Mouse (Mus musculus) kidney, embryonic 15.5 days (tissue): Measurements from ENCODE around the gene Sfrp4. TPM values are rescaled to one million over a fixed set of nuclear protein-coding genes. Genes with fewer than 3 reads are reported as not detected.

Experiments
- ATAC-seq: fragments of 200-750 bp; cut with Nextera tagmentation; replicated peaks from 2 replicates; pipeline ENCODE4 v1.8.0; 2017; ENCODE audit warnings: moderate TSS enrichment; ENCODE audit not compliant: low FRiP score
- H3K27ac ChIP-seq: fragments of 300-500 bp; sonication (generic); 2 replicates; pipeline ENCODE4 v1.5.1; 2015; ENCODE audit warnings: mild to moderate bottlenecking, inconsistent platforms
- H3K27me3 ChIP-seq: fragments of 300-500 bp; sonication (generic); 2 replicates; pipeline ENCODE4 v1.6.1; 2015; ENCODE audit warnings: inconsistent platforms
- H3K36me3 ChIP-seq: fragments of 300-500 bp; sonication (generic); 2 replicates; pipeline ENCODE4 v1.6.1; 2015; ENCODE audit warnings: inconsistent platforms
- H3K4me1 ChIP-seq: fragments of 300-500 bp; sonication (generic); 2 replicates; pipeline ENCODE4 v1.6.1; 2015; ENCODE audit warnings: inconsistent platforms
- H3K4me2 ChIP-seq: fragments of 300-500 bp; sonication (generic); 2 replicates; pipeline ENCODE4 v1.6.1; 2015; ENCODE audit warnings: moderate library complexity, mild to moderate bottlenecking, inconsistent platforms
- H3K4me3 ChIP-seq: fragments of 300-500 bp; sonication (generic); replicated peaks from 2 replicates; pipeline ENCODE4 v1.5.1; 2015; ENCODE audit warnings: mild to moderate bottlenecking, inconsistent platforms
- H3K9ac ChIP-seq: fragments of 300-500 bp; sonication (generic); 2 replicates; pipeline ENCODE4 v1.6.1; 2015; ENCODE audit warnings: mild to moderate bottlenecking, inconsistent platforms
- H3K9me3 ChIP-seq: fragments of 300-500 bp; sonication (generic); replicated peaks from 2 replicates; pipeline ENCODE4 v1.6.1; 2016; ENCODE audit warnings: inconsistent platforms
- WGBS: fragments of 180-500 bp; shearing (Covaris S2); methylation state at CpG from one replicate; pipeline ENCODE4 v1.1.7; 2015; ENCODE audit warnings: mixed read lengths; 5-methylcytosine and 5-hydroxymethylcytosine counted together
- polyA plus RNA-seq: library from polyadenylated mRNA; unstranded; fragments of >200 nt; fragmentation: Nextera tagmentation; extraction: Ambion mirVana; gene quantifications from 2 replicates; pipeline ENCODE4 v1.2.1, GENCODE M21; 2015

Sfrp4 gene
- polyA plus RNA-seq, 1 experiment from 2014 or later = 6.4 TPM

DNA sequence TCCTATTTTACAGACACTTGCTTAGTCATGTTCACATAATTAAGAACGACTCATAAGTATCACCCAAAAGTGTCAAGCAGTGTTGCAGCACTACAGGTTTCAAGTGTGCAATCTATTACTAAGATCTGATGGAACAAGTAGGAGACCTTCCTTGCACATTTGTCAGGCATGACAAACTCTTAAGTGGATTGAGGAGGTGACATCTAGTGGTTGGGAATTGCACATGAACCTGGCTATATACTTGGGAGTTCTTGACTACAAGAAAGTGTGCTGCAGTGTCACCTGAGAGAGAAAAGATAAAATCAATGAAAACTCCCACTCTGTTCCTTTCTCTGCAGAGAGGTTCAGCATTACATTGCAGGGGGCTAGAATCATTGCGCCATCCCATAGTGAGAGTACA, 21.3 kb downstream of the Sfrp4 start:
- Histone ChIP-seq H3K9ac (no peak overlapping the region), H3K4me1 (no peaks in the 10 kb centered on the region), H3K9me3 (no peaks in the 10 kb centered on the region), H3K4me3 (no peak overlapping the region), H3K36me3 (no peaks in the 10 kb centered on the region), H3K27ac (no peak overlapping the region), H3K4me2 (no peak overlapping the region), H3K27me3 (no peaks in the 10 kb centered on the region)
- ATAC-seq = no peak
- WGBS = 87% methylated on average over 2 of the region's 2 CpGs

DNA sequence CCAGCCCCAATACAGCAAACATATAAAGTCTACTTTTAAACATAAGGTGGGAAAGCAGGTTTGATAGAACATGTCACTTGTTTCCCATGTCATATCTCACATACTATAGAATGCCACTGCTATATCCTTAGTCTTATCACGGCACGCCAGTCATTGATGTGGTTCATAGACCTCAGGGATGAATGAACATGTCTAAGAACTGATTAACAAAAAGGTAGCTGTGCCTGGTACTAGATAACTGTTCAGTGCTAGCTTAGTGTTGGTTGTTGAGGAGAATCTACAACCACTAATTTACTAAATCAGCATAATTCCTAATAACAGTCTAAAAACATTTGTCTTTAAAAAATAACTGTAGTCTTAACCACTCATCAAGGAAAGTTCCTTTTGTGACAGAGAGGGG, 26.9 kb downstream of the Sfrp4 start:
- Histone ChIP-seq H3K4me3 (no peak overlapping the region), H3K36me3 (no peaks in the 10 kb centered on the region), H3K4me2 (no peak overlapping the region), H3K9ac (no peak overlapping the region), H3K4me1 (no peaks in the 10 kb centered on the region), H3K9me3 (no peaks in the 10 kb centered on the region), H3K27ac (no peak overlapping the region), H3K27me3 (no peaks in the 10 kb centered on the region)
- no peak for ATAC-seq
- WGBS = 89% methylated on average over 2 of the region's 2 CpGs

DNA sequence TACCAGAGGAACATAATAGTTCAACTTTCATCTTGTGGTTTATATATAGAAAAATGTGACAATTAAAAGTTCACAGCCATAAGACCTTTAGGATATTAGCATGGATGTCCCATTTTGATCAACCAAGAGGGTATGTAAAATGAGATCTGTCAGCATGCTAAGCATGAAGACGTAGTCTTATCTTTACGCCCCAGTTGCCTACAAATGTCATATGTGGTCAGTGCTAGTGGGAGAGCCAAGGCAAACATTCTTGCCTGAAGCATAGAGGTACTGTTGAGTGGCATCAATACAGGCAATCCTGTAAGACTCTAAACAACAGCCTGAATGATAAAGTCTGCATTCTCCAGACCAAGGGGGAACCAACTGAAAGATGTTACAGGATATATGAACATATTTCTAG, 29.5 kb downstream of the Sfrp4 start:
- no peak overlapping the region for H3K27ac ChIP-seq
- H3K4me3 ChIP-seq = no peak overlapping the region
- H3K9me3 ChIP-seq = no peaks in the 10 kb centered on the region
- no peak overlapping the region for H3K4me2 ChIP-seq
- no peak overlapping the region for H3K9ac ChIP-seq
- 88% methylated on average over 2 of the region's 2 CpGs for WGBS
- H3K4me1 ChIP-seq = no peaks in the 10 kb centered on the region
- ATAC-seq = no peak
- H3K27me3 ChIP-seq = no peaks in the 10 kb centered on the region
- H3K36me3 ChIP-seq = no peaks in the 10 kb centered on the region

DNA sequence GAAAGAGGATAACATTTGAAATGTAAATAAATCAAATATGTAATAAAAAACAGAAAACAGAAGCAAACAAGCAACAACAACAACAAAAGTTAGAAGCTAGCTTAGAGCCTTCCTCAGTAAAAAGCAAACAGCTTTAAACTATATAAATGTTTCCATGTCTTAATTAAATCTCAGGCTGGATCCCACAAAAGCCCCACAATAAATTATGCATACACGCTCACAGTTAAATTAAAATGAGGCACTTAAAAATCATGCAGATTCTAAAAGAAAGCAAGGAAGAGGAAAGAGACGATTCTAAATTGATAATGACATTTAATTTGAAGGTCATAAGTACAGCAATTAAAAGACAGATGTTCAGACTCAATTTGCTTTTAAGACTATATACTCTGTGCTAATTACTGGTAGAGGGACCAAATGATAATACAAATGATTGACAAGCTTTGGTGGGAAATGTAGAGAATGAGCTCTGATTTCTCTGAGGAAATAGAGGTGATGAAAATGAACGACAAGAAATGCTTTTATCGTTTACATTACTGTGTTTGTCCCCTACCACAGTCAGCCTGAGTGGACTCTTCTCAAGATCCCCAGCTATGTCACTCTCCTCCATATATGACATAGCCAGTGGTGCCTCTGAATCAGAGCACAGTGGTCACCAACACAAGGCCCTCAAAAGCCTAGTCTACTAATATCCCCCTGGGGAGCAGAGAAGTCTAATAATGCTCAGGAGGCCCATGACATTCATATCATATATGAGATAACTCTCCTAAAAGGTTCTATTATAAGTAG, 45.6 kb downstream of the Sfrp4 start:
- no peak for ATAC-seq
- no peaks in the 10 kb centered on the region for H3K27me3 ChIP-seq
- no peaks in the 10 kb centered on the region for H3K36me3 ChIP-seq
- H3K9me3 ChIP-seq = no peaks in the 10 kb centered on the region
- H3K4me1 ChIP-seq = no peaks in the 10 kb centered on the region
- WGBS = 82% methylated on average over 4 of the region's 4 CpGs
- H3K27ac ChIP-seq = no peak overlapping the region
- H3K9ac ChIP-seq = no peak overlapping the region
- no peak overlapping the region for H3K4me2 ChIP-seq
- H3K4me3 ChIP-seq = no peak overlapping the region

- 83% methylated on average over 3 of the region's 3 CpGs for WGBS
- no peaks in the 10 kb centered on the region for H3K4me1 ChIP-seq
- no peak overlapping the region for H3K9ac ChIP-seq
- no peak overlapping the region for H3K4me3 ChIP-seq
- no peak for ATAC-seq
- no peak overlapping the region for H3K27ac ChIP-seq
- no peak overlapping the region for H3K4me2 ChIP-seq
- H3K27me3 ChIP-seq = no peaks in the 10 kb centered on the region
- no peaks in the 10 kb centered on the region for H3K36me3 ChIP-seq
- no peaks in the 10 kb centered on the region for H3K9me3 ChIP-seq
Observed at GRCm38 (mm10) chr13:19674025-19674424, 51.1 kb downstream of the Sfrp4 start.

- Histone ChIP-seq H3K4me1 (no peaks in the 10 kb centered on the region), H3K9me3 (no peaks in the 10 kb centered on the region), H3K9ac (no peak overlapping the region), H3K36me3 (no peaks in the 10 kb centered on the region), H3K4me3 (no peak overlapping the region), H3K27ac (no peak overlapping the region), H3K4me2 (no peak overlapping the region), H3K27me3 (no peaks in the 10 kb centered on the region)
- no peak for ATAC-seq
Observed at GRCm38 (mm10) chr13:19674601-19675000, 51.7 kb downstream of the Sfrp4 start.

Other genes starting within 250 kb of the Sfrp4 start
- 103 and 112 TPM in 2 replicates for gene Stard3nl, start 227.3 kb upstream of the Sfrp4 start, polyA plus RNA-seq
- gene Epdr1, start 3.2 kb upstream of the Sfrp4 start, polyA plus RNA-seq = 24.7 and 25.3 TPM in 2 replicates
- gene Nme8, start 74.7 kb downstream of the Sfrp4 start, polyA plus RNA-seq = not detected in 2 replicates
- 0.30 and 0.39 TPM in 2 replicates for gene Gpr141, start 201.2 kb downstream of the Sfrp4 start, polyA plus RNA-seq